Mouse (Mus musculus) liver, embryonic 15.5 days (tissue): ENCODE measurements around the gene Chmp2b. TPM values are rescaled to one million over a fixed set of nuclear protein-coding genes. Genes with fewer than 3 reads are reported as not detected.
A peak's percentile ranks its signal among the peaks of the same experiment; 100 is the strongest.

Experiments
- ATAC-seq: fragments of 200-750 bp; cut with Nextera tagmentation; 2 replicates; pipeline ENCODE4 v1.8.0; 2017; ENCODE audit warnings: moderate number of reproducible peaks, mild to moderate bottlenecking, moderate library complexity; ENCODE audit not compliant: insufficient read depth
- H3K27ac ChIP-seq: fragments of 300-500 bp; sonication (generic); replicated peaks from 2 replicates; pipeline ENCODE4 v1.5.1; 2015; ENCODE audit warnings: mild to moderate bottlenecking, inconsistent platforms
- H3K27me3 ChIP-seq: fragments of 300-500 bp; sonication (generic); 2 replicates; pipeline ENCODE4 v1.6.1; 2015; ENCODE audit warnings: mild to moderate bottlenecking, inconsistent platforms
- H3K36me3 ChIP-seq: fragments of 300-500 bp; sonication (generic); replicated peaks from 2 replicates; pipeline ENCODE4 v1.6.1; 2015; ENCODE audit warnings: moderate library complexity, mild to moderate bottlenecking, inconsistent platforms
- H3K4me1 ChIP-seq: fragments of 300-500 bp; sonication (generic); replicated peaks from 2 replicates; pipeline ENCODE4 v1.6.1; 2015; ENCODE audit warnings: inconsistent platforms
- H3K4me2 ChIP-seq: fragments of 300-500 bp; sonication (generic); 2 replicates; pipeline ENCODE4 v1.6.1; 2015; ENCODE audit warnings: moderate library complexity, mild to moderate bottlenecking, inconsistent platforms
- H3K4me3 ChIP-seq: fragments of 300-500 bp; sonication (generic); replicated peaks from 2 replicates; pipeline ENCODE4 v1.5.1; 2015; ENCODE audit warnings: mild to moderate bottlenecking, inconsistent platforms
- H3K9ac ChIP-seq: fragments of 300-500 bp; sonication (generic); 2 replicates; pipeline ENCODE4 v1.6.1; 2015; ENCODE audit warnings: moderate library complexity, mild to moderate bottlenecking, inconsistent platforms
- H3K9me3 ChIP-seq: fragments of 300-500 bp; sonication (generic); replicated peaks from 2 replicates; pipeline ENCODE4 v1.6.1; 2016; ENCODE audit warnings: inconsistent platforms
- WGBS: fragments of 180-500 bp; shearing (Covaris S2); methylation state at CpG from one replicate; pipeline ENCODE4 v1.1.7; 2015; ENCODE audit warnings: mixed read lengths; ENCODE audit not compliant: insufficient replicate concordance; 5-methylcytosine and 5-hydroxymethylcytosine counted together
- polyA plus RNA-seq: library from polyadenylated mRNA; unstranded; fragments of >200 nt; fragmentation: Nextera tagmentation; extraction: Ambion mirVana; gene quantifications from 2 replicates; pipeline ENCODE4 v1.2.1, GENCODE M21; 2015

Chmp2b gene
- 16.6 and 17.4 TPM in 2 replicates for polyA plus RNA-seq

DNA sequence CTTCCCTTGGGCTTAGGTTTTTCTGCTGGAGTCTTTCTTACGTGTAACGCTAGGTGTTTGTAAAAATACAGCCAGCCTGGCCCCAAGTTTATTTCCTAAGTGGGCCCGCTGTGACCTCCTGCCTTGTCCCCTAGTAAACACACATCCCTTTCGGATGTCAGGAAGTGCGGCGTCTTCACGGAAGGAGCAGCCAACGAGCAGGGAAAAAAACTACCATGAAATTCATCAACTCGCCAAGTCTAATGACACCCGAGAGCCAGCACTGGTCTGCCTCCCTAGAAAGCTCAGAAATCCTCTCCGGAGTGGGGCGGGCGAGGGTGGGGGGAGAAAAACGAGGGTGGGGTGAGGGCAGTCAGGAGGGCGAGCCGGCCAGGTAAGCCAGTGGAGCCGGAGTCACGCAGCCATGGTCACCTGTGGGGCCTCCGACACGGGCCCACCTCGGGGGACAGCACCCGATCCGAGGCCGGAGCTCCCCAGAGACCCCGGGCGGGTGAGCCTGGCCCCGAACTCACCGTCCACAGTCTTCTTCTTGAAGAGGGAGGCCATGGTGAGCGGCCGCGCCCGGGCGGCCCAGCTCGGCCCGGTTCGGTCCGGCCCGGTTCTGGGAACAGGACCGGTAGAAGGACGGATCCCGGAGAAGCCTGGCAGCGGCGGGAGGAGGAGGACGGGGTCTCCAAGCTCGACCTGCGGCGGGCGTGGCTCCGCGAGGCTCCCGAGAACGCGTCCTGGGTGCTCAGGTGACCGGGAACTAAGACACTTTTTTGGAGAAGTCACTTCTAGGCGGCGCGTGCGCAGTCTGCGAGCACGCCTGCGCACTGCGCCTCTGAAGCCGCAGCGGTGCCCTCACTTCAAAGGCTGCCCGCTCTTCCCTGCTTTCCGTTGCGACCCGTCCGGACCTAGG, at the start of gene Chmp2b:
Gene Chmp2b (minus strand): TSS at position 764 of the 901 bp plus-strand sequence.
- WGBS = under 1% methylated on average over 67 of the region's 69 CpGs
- Histone ChIP-seq H3K27ac (no peak within 1 kb of the TSS), H3K27me3 (no peaks in the 10 kb centered on the region), H3K4me3 (peak within 1 kb of the TSS; percentile 80), H3K4me2 (peak within 1 kb of the TSS; percentile 82), H3K9ac (peak within 1 kb of the TSS; percentile 74), H3K4me1 (peaks cover 21% of the 10 kb centered on the region), H3K36me3 (no peaks in the 10 kb centered on the region), H3K9me3 (no peaks in the 10 kb centered on the region)
- ATAC-seq = peak; percentile 90

DNA sequence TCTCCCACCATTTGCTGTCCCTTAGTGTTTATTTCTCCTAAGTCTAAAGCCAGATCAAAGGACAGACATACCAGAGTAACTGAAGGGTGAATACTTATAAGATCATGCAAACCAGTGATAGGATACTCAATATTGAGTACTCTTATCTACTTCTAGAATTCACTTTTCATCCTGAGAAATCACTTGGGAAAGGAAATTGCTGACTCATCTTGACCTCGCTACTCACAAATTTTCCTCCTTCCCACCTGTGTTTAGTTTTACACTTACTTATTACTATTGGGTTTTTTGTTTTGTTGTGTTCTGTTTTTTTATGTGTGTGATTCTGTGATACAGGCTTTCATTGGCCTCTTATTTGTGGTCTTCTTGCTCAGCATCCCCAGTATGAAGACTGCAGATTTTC, 49.2 kb upstream of the Chmp2b start:
- no peaks in the 10 kb centered on the region for H3K4me1 ChIP-seq
- no peaks in the 10 kb centered on the region for H3K9me3 ChIP-seq
- no peaks in the 10 kb centered on the region for H3K27me3 ChIP-seq
- no peak overlapping the region for H3K4me3 ChIP-seq
- ATAC-seq = no peak
- WGBS = 49% methylated on average over 1 of the region's 1 CpGs
- H3K36me3 ChIP-seq = no peaks in the 10 kb centered on the region
- no peak overlapping the region for H3K27ac ChIP-seq
- no peak overlapping the region for H3K4me2 ChIP-seq
- no peak overlapping the region for H3K9ac ChIP-seq

DNA sequence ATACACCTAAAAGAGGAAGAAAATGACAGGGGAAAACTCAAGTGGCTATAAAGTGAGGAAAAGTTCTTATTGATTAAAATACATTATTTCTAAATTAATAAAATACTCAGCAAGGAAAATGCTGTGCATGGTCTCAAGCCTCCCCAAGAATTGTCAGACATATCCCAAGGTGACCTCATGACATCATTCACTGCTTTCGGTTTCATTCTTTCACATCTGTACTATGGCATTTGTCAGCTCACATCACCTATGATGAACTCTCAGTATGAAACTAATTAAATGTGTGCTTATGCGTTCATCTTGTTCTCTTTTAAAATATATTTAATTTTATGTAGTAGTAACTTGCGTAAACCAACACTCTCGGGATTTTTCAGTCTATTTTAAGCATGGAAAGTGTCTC, 38.3 kb upstream of the Chmp2b start:
- 57% methylated on average over 4 of the region's 4 CpGs for WGBS
- H3K4me2 ChIP-seq = no peak overlapping the region
- no peak for ATAC-seq

DNA sequence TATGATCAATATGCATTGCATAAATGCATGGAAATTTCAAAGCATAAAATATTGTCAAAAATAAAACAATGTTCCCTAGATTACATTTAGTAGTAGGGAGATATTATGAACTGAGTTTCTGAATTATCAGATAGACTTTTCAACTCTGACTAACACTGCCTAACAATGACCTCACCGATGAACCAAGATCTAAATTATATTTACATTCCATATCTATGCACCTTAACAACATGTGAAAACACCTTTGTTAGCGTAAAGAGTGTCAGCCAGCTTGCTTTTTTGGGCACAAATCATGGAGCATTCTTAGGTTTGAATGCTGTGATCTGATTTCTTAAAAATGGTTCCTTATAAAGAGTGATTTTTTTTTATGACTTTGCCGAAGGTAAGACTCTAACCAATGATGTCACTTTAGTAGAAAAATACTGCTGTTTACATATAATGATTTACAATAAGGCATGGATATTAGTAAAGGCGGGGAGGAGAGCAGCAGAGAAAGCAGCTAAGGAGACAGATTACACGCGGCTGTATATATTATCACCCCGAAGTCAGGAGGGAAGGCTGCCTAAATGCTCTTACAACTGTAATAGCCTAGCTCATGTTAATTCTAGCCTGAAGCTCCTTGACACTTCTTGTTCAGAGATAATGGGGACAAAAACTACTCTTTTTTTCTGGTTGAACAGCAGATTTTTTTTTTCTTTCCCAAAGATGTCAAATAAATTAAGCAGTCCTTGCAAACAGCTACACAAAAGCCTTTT, 23.8 kb upstream of the Chmp2b start:
- Histone ChIP-seq H3K4me1 (no peaks in the 10 kb centered on the region), H3K36me3 (no peaks in the 10 kb centered on the region), H3K9me3 (no peaks in the 10 kb centered on the region), H3K27me3 (no peaks in the 10 kb centered on the region), H3K9ac (no peak overlapping the region), H3K4me2 (no peak overlapping the region), H3K4me3 (no peak overlapping the region), H3K27ac (no peak overlapping the region)
- 64% methylated on average over 7 of the region's 7 CpGs for WGBS
- no peak for ATAC-seq

More for the DNA sequence above, 38.3 kb upstream of the Chmp2b start:
- Histone ChIP-seq H3K9me3 (no peaks in the 10 kb centered on the region), H3K4me1 (no peaks in the 10 kb centered on the region), H3K9ac (no peak overlapping the region), H3K4me3 (no peak overlapping the region), H3K27ac (no peak overlapping the region), H3K27me3 (no peaks in the 10 kb centered on the region), H3K36me3 (no peaks in the 10 kb centered on the region)

DNA sequence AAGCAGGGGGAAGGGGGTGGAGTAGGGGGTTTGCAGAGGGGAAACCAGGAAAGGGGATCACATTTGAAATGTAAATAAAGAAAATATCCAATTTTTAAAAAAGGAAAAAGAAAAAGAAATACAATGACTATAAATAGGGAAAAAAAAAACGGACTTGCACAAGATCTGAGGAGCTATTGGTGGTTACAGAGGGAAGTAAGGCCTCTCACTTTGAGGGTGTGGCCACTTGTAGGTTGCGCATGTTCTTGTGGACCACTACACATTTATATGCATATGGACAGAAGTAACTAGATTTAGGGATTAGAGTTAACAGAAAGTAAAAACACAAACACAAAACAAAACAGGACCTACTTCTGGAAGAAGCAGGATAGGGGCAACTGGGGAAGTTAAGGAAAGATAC, 23.2 kb upstream of the Chmp2b start:
- Histone ChIP-seq H3K9me3 (no peaks in the 10 kb centered on the region), H3K27me3 (no peaks in the 10 kb centered on the region), H3K4me1 (no peaks in the 10 kb centered on the region), H3K4me3 (no peak overlapping the region), H3K4me2 (no peak overlapping the region), H3K36me3 (no peaks in the 10 kb centered on the region), H3K27ac (no peak overlapping the region), H3K9ac (no peak overlapping the region)
- no peak for ATAC-seq
- WGBS = 56% methylated on average over 2 of the region's 2 CpGs

DNA sequence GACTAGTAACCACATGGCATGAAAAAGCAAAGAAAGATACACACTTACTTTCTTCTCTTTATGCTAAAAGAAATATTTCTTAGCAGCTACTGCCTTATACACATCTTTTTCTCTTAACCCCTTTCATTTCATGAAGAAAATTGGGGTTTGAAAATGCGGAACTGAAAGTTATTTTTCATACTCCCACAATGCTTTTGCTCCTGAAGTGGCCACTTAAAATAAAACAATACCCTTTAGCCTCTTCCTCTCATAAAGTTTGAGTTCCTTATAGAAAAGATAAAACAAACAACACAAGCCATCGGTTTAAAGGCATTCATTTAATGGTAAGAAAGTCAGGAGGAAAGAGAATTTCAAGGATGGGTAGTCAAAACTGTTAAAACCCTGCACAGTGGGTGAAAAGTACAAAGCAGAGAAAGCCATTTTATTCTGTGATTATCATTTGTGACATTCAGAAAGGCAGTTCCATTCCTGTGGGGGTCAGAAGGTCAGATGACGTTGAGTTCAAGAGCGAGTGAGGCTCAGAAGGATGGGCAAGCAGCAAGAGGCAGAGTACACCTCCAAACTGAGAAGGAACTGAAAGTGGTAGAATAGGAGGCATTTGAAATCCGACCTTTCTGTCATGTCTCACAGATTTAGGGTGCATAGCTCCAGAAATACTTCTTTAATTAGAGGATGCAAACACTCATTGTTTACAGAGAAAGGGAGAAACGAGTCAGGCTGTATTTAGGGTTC, 14.9 kb upstream of the Chmp2b start:
- 40% methylated on average over 6 of the region's 6 CpGs for WGBS
- H3K4me3 ChIP-seq = no peak overlapping the region
- no peak overlapping the region for H3K27ac ChIP-seq
- no peaks in the 10 kb centered on the region for H3K36me3 ChIP-seq
- no peaks in the 10 kb centered on the region for H3K9me3 ChIP-seq
- no peak overlapping the region for H3K9ac ChIP-seq
- H3K4me1 ChIP-seq = no peaks in the 10 kb centered on the region
- no peak overlapping the region for H3K4me2 ChIP-seq
- no peak for ATAC-seq
- no peaks in the 10 kb centered on the region for H3K27me3 ChIP-seq

DNA sequence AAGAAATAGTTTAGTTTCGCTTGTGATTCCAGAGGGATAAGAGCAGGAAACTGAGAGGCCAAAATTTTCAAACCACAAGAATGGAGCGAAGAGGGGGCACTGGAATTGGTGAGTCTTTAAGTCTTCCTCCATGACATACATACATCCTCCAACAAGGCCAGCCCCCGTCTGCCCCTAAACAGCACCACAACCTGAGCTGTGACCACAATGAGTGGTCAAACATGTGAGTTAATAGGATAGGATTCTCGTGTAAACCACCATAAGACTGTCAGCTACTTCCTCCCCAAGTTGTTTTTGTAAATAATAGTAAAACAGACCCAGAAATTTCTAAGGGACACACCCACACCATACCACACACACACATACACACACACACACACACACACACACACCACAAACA, 6.3 kb upstream of the Chmp2b start:
- Histone ChIP-seq H3K36me3 (no peaks in the 10 kb centered on the region), H3K27me3 (no peaks in the 10 kb centered on the region), H3K27ac (no peak overlapping the region), H3K9ac (no peak overlapping the region), H3K4me2 (no peak overlapping the region), H3K4me1 (no peaks in the 10 kb centered on the region), H3K4me3 (no peak overlapping the region), H3K9me3 (no peaks in the 10 kb centered on the region)
- ATAC-seq = no peak
- 34% methylated on average over 4 of the region's 4 CpGs for WGBS

DNA sequence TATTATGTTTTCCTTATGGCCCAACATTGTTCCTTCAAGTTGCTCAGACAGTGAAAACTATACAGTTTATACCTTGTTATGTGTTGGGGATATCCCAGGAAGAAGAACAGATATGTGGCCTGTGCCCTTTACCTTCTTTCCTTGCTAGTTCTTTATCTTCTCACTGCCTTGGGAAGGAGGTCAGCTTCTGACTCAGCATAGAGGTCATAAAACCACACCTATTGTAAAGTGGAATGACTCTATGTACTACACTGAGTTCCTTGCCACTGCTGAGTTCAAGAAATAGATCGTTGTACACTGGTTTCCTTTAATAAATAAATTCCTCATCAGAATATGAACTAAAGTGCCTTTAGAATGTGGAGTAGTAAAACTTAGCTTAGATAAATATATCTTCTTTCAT, 2.4 kb upstream of the Chmp2b start:
- H3K4me1 ChIP-seq = peaks cover 18% of the 10 kb centered on the region
- no peak overlapping the region for H3K9ac ChIP-seq
- H3K36me3 ChIP-seq = no peaks in the 10 kb centered on the region
- H3K9me3 ChIP-seq = no peaks in the 10 kb centered on the region
- H3K27me3 ChIP-seq = no peaks in the 10 kb centered on the region
- H3K4me3 ChIP-seq = no peak overlapping the region
- WGBS = 61% methylated on average over 1 of the region's 1 CpGs
- no peak overlapping the region for H3K27ac ChIP-seq
- no peak overlapping the region for H3K4me2 ChIP-seq
- ATAC-seq = no peak

DNA sequence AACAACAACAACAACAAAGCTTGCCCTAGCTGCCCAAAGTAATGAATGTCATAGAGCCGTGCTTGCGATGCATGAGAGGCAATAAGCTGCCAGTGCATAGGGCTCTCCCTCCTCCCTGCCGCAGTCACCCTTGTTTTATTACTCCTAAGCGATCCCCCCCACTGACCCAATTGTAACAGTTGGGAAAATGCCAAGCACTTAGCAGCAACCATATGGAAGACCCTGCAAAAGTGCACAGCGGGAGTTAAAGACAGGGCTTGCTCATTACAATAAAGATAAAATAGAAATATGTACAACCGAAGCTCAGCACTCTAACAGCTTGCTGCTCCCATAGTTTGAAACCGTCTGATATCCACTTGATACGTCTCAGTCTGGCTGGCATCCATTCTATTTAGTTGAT, 1.8 kb upstream of the Chmp2b start:
- H3K9me3 ChIP-seq = no peaks in the 10 kb centered on the region
- ATAC-seq = no peak
- no peak overlapping the region for H3K4me3 ChIP-seq
- H3K4me2 ChIP-seq = no peak overlapping the region
- H3K27ac ChIP-seq = no peak overlapping the region
- H3K27me3 ChIP-seq = no peaks in the 10 kb centered on the region
- 75% methylated on average over 8 of the region's 8 CpGs for WGBS
- no peaks in the 10 kb centered on the region for H3K36me3 ChIP-seq
- H3K4me1 ChIP-seq = peaks cover 21% of the 10 kb centered on the region
- H3K9ac ChIP-seq = no peak overlapping the region

DNA sequence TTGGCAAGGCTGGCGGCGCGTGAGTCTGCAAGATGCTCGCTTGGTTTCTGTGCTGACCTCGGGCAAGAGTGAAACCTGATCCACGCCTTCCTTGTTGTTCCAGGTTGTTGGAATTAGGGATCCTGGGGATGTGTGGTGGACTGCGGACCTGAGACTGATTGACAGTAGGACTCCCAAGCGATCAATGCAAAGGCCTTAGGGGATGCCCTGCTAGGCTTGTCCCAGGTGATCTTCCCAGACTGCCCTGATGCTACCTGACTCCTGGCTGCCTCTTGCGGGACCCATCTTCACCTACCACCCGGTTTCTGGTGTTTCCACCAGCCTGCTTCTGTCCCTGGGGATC, 309 bp upstream of the Chmp2b start:
- no peak overlapping the region for H3K27ac ChIP-seq
- H3K9me3 ChIP-seq = no peaks in the 10 kb centered on the region
- H3K27me3 ChIP-seq = no peaks in the 10 kb centered on the region
- H3K4me2 ChIP-seq = peak overlapping the region; percentile 82
- WGBS = under 1% methylated on average over 10 of the region's 10 CpGs
- peaks cover 21% of the 10 kb centered on the region for H3K4me1 ChIP-seq
- H3K36me3 ChIP-seq = no peaks in the 10 kb centered on the region
- H3K4me3 ChIP-seq = peak overlapping the region; percentile 80
- peak; percentile 60 for ATAC-seq
- H3K9ac ChIP-seq = peak overlapping the region; percentile 74
